Mouse (Mus musculus) layer of hippocampus, adult 6 months (tissue): ENCODE results near the gene Klra1. TPM values are rescaled to one million over a fixed set of nuclear protein-coding genes. Genes with fewer than 3 reads are reported as not detected.

Experiments
- long read RNA-seq, 2 experiments: library from polyadenylated mRNA; unstranded; transcript quantifications; one replicate each; pipeline ENCODE4 v2.0.0; 2019 to 2020
- polyA plus RNA-seq: library from polyadenylated mRNA; unstranded; fragments of <200 nt; fragmentation: Nextera tagmentation; gene quantifications from 2 replicates; pipeline ENCODE4 v1.2.3, GENCODE M21; 2021

Klra1 gene
- polyA plus RNA-seq = not detected in 2 replicates
- long read RNA-seq, experiment 1 = 0 reads
- long read RNA-seq, experiment 2 = 0 reads

GRCm38 (mm10) chr6:130386750-130387149, at the start of gene Klra1:
Gene Klra1 (minus strand): TSS chr6:130386874.

GRCm38 (mm10) chr6:130337411-130337810, 49.3 kb downstream of the Klra1 start, which contains the start of gene Klra3:
Gene Klra3 (minus strand): TSS chr6:130337574.

Other genes starting within 250 kb of the Klra1 start
- not detected in 2 replicates for gene Klra9, start 193.8 kb downstream of the Klra1 start, polyA plus RNA-seq
- gene Klra7, start 153.6 kb downstream of the Klra1 start, polyA plus RNA-seq = not detected in 2 replicates
- not detected in 2 replicates for gene Klra10, start 104.9 kb downstream of the Klra1 start, polyA plus RNA-seq
- gene Klra3, start 49.3 kb downstream of the Klra1 start, polyA plus RNA-seq = not detected in 2 replicates